Comparison of ENCODE assay signal across 8 mouse cellular contexts in the genomic region with DNA sequence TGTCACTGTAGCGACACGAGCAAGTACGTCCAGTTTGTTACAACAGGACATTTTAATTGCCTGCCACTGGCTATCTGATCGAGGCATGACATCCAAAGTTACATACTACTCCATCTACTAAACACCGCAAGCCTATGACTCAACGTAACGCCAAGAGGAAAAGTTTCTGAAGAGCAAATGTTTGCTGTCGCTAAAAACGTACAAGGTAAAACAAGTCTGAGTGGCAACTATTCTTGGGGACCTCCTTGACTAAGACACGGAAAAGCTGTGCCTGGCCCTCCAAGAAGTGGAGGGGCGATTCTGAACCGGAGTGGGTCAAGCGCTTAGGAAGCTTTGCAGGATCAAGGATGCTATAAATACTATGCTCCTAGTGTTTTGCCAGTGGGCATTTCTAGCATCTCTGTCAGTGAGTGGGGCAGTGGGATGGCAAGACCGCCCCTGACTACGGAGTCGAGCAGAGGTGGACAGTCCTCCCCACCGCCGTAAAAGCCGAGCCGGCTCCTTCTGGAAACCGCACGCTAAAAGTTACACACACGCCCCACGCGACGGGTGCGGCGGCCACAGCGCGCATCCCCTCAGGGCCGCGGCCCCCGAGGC. TPM values are rescaled to one million over a fixed set of nuclear protein-coding genes. Genes with fewer than 3 reads are reported as not detected.
DNase-seq lines count a peak whose midpoint lies in the region; ATAC-seq and TF ChIP-seq lines count a peak whose summit lies in the region.

No protein-coding gene starts in this region.

- no peaks in the 10 kb centered on the region for H3K9me3 ChIP-seq in erythroblast, embryonic 14.5 days (ENCODE audit: control insufficient read depth, low read length)
- no peaks in the 10 kb centered on the region for H3K9me3 ChIP-seq in hindbrain, embryonic 16.5 days (ENCODE audit: control insufficient read depth, low read length)
- H3K9me3 ChIP-seq in limb, embryonic 15.5 days, result no peaks in the 10 kb centered on the region
- no peaks in the 10 kb centered on the region for H3K9me3 ChIP-seq in midbrain, postnatal 0 days (ENCODE audit: low read length)

- peaks cover 35% of the 10 kb centered on the region for H3K4me1 ChIP-seq in erythroblast, embryonic 14.5 days (ENCODE audit: control insufficient read depth)
- peaks cover 21% of the 10 kb centered on the region for H3K4me1 ChIP-seq in hindbrain, embryonic 16.5 days (ENCODE audit: control insufficient read depth, insufficient read depth, low read depth, low read length)
- H3K4me1 ChIP-seq in limb, embryonic 15.5 days, result peaks cover 15% of the 10 kb centered on the region
- peaks cover 9% of the 10 kb centered on the region for H3K4me1 ChIP-seq in midbrain, postnatal 0 days (ENCODE audit: insufficient read depth, low read length)

- TF ChIP-seq CTCF in midbrain, postnatal 0 days (IDR thresholded peaks at IDR 0.05), result no peak

- H3K9ac ChIP-seq in hindbrain, embryonic 16.5 days (ENCODE audit: low read depth, low read length), result peak overlapping the region; percentile 99
- peak overlapping the region; percentile 97 for H3K9ac ChIP-seq in limb, embryonic 15.5 days
- peak overlapping the region; percentile 98 for H3K9ac ChIP-seq in midbrain, postnatal 0 days (replicated peaks; ENCODE audit: low read length, poor library complexity, severe bottlenecking)

- peaks cover 11% of the 10 kb centered on the region for H3K36me3 ChIP-seq in erythroblast, embryonic 14.5 days (ENCODE audit: control insufficient read depth)
- no peaks in the 10 kb centered on the region for H3K36me3 ChIP-seq in hindbrain, embryonic 16.5 days (ENCODE audit: control insufficient read depth, insufficient read depth, low read length)
- H3K36me3 ChIP-seq in limb, embryonic 15.5 days, result no peaks in the 10 kb centered on the region
- no peaks in the 10 kb centered on the region for H3K36me3 ChIP-seq in midbrain, postnatal 0 days (ENCODE audit: insufficient read depth, low read length)

- peak; percentile 26 to 27 for DNase-seq in right cerebral cortex, adult 2 months (ENCODE audit: low spot score in 2 of 2)
- no peak for DNase-seq in right cerebral cortex, postnatal 25 days
- peak; percentile 52 for DNase-seq in NIH3T3 (ENCODE audit: low read depth)
- DNase-seq in midbrain, postnatal 0 days (ENCODE audit: low spot score), result peak; percentile 15
- DNase-seq in T-cell, adult 2 months (ENCODE audit: low spot score), result no peak

- peak overlapping the region; percentile 68 for H3K4me3 ChIP-seq in erythroblast, embryonic 14.5 days (replicated peaks)
- peak overlapping the region; percentile 59 for H3K4me3 ChIP-seq in hindbrain, embryonic 16.5 days (ENCODE audit: low read length)
- peak overlapping the region; percentile 95 for H3K4me3 ChIP-seq in limb, embryonic 15.5 days
- peak overlapping the region; percentile 98 for H3K4me3 ChIP-seq in midbrain, postnatal 0 days (ENCODE audit: low read depth, low read length)

- peak; percentile 9 for ATAC-seq in hindbrain, embryonic 16.5 days
- ATAC-seq in limb, embryonic 15.5 days (ENCODE audit: insufficient number of reproducible peaks, low FRiP score, low TSS enrichment, low read depth), result no peak
- peak; percentile 3; the same call in 1 of the 2 replicates for ATAC-seq in midbrain, postnatal 0 days (ENCODE audit: low FRiP score)

- 0 out of 2 replicates have a peak, but pooled peaks cover 2% of the 10 kb centered on the region for H3K27me3 ChIP-seq in erythroblast, embryonic 14.5 days (ENCODE audit: control insufficient read depth)
- H3K27me3 ChIP-seq in hindbrain, embryonic 16.5 days (replicated peaks; ENCODE audit: control insufficient read depth, insufficient read depth, low read length), result no peaks in the 10 kb centered on the region
- no peaks in the 10 kb centered on the region for H3K27me3 ChIP-seq in limb, embryonic 15.5 days
- H3K27me3 ChIP-seq in midbrain, postnatal 0 days (ENCODE audit: insufficient read depth, low read length), result no peaks in the 10 kb centered on the region

- H3K4me2 ChIP-seq in hindbrain, embryonic 16.5 days (ENCODE audit: low read length), result peak overlapping the region; percentile 96
- peak overlapping the region; percentile 53 for H3K4me2 ChIP-seq in limb, embryonic 15.5 days
- peak overlapping the region; percentile 76 for H3K4me2 ChIP-seq in midbrain, postnatal 0 days (ENCODE audit: low read depth, low read length, poor library complexity, severe bottlenecking)

- H3K27ac ChIP-seq in hindbrain, embryonic 16.5 days (ENCODE audit: low read depth, low read length), result peak overlapping the region; percentile 98
- peak overlapping the region; percentile 97 for H3K27ac ChIP-seq in limb, embryonic 15.5 days
- peak overlapping the region; percentile 100 for H3K27ac ChIP-seq in midbrain, postnatal 0 days (ENCODE audit: low read depth, low read length)

- WGBS in hindbrain, embryonic 16.5 days, result under 1% methylated on average over 31 of the region's 33 CpGs
- WGBS in limb, embryonic 15.5 days, result under 1% methylated on average over 33 of the region's 33 CpGs
- WGBS in midbrain, postnatal 0 days, result under 1% methylated on average over 33 of the region's 33 CpGs

RNA-seq across cellular contexts. Expression of gene Cul3, which starts 0.8 kb away (rescaled TPM):
- polyA plus RNA-seq in erythroblast, embryonic 14.5 days (2012), result 0.48 and 1.4 TPM in 2 replicates
- 23.5 and 29.1 TPM in 2 replicates for polyA plus RNA-seq in hindbrain, embryonic 16.5 days (2015; fragmentation: Nextera tagmentation; extraction: Ambion mirVana)
- polyA plus RNA-seq in limb, embryonic 15.5 days (2015; fragmentation: Nextera tagmentation; extraction: Ambion mirVana), result 29.1 and 31.8 TPM in 2 replicates
- 91.2 and 95.2 TPM in 2 replicates for total RNA-seq in midbrain, postnatal 0 days (2014; rRNA removed)
- polyA plus RNA-seq in midbrain, postnatal 0 days (2015; fragmentation: Nextera tagmentation; extraction: Ambion mirVana), result 26.5 and 28.3 TPM in 2 replicates

Comparison
In these comparisons a context has a peak if more than half of its experiments do, and no peak if none do; other contexts are left out.
1. DNase-seq: peak in right cerebral cortex, adult 2 months (2 of 2), NIH3T3 (single experiment) and midbrain, postnatal 0 days (single experiment); none in right cerebral cortex, postnatal 25 days (single experiment) and T-cell, adult 2 months (single experiment).
2. RNA of gene Cul3, which starts 0.8 kb away (polyA plus RNA-seq): 29.1 to 31.8 TPM in limb, embryonic 15.5 days, 26.5 to 28.3 TPM in midbrain, postnatal 0 days and 23.5 to 29.1 TPM in hindbrain, embryonic 16.5 days; 0.48 to 1.4 TPM in erythroblast, embryonic 14.5 days; every median in the first group is over 10 times any median in the second.
3. Peak in every context shown above with its lines, with median percentiles within 50 percentile points of each other: H3K4me3 ChIP-seq, H3K27ac ChIP-seq, H3K4me2 ChIP-seq and H3K9ac ChIP-seq.